Mouse (Mus musculus): Measurements from ENCODE around the gene Upk1a. TPM values are rescaled to one million over a fixed set of nuclear protein-coding genes. Genes with fewer than 3 reads are reported as not detected.

The Upk1a gene
- total RNA-seq, 2 experiments from 2014 or later, result 0.26 to 0.70 TPM

- no peak for DNase-seq (ENCODE audit: low spot score in 2 of 2)
Observed at GRCm38 (mm10) chr7:30604424-30604823, 8.2 kb downstream of the Upk1a start.

- no peak for DNase-seq (ENCODE audit: low spot score in 2 of 2)
Observed at GRCm38 (mm10) chr7:30602583-30602982, 10.1 kb downstream of the Upk1a start.

GRCm38 (mm10) chr7:30600651-30601050 is 12.0 kb downstream of the Upk1a start:
- no peak for DNase-seq (ENCODE audit: low spot score in 2 of 2)

GRCm38 (mm10) chr7:30599933-30600353 is 12.7 kb downstream of the Upk1a start:
- DNase-seq (ENCODE audit: low spot score in 2 of 2), result peak; percentile 90 to 93

- DNase-seq (ENCODE audit: low spot score in 2 of 2), result no peak
Observed at GRCm38 (mm10) chr7:30598786-30599185, 13.9 kb downstream of the Upk1a start, which contains the start of gene Zbtb32. TSS of gene Zbtb32 (minus strand) at chr7:30598909.

GRCm38 (mm10) chr7:30596811-30597210 is 15.8 kb downstream of the Upk1a start:
- DNase-seq (ENCODE audit: low spot score in 2 of 2), result no peak

- DNase-seq (ENCODE audit: low spot score in 2 of 2), result no peak
Observed at GRCm38 (mm10) chr7:30596093-30596492, 16.6 kb downstream of the Upk1a start.

- no peak for DNase-seq (ENCODE audit: low spot score in 2 of 2)
Observed at GRCm38 (mm10) chr7:30594510-30595024, 18.1 kb downstream of the Upk1a start.

GRCm38 (mm10) chr7:30593579-30594509 is 18.8 kb downstream of the Upk1a start:
- no peak for DNase-seq (ENCODE audit: low spot score in 2 of 2)

GRCm38 (mm10) chr7:30592772-30593423 is 19.7 kb downstream of the Upk1a start:
- DNase-seq (ENCODE audit: low spot score in 2 of 2), result no peak

- no peak for DNase-seq (ENCODE audit: low spot score in 2 of 2)
Observed at GRCm38 (mm10) chr7:30591605-30591951, 21.1 kb downstream of the Upk1a start.

GRCm38 (mm10) chr7:30590927-30591604 is 21.6 kb downstream of the Upk1a start:
- DNase-seq (ENCODE audit: low spot score in 2 of 2), result no peak

GRCm38 (mm10) chr7:30589435-30590301 is 23.0 kb downstream of the Upk1a start:
- peak; percentile 81 to 84 for DNase-seq (ENCODE audit: low spot score in 2 of 2)

GRCm38 (mm10) chr7:30588676-30589434 is 23.8 kb downstream of the Upk1a start, which contains the start of gene Kmt2b:
TSS of gene Kmt2b (minus strand) at chr7:30588726.
- DNase-seq (ENCODE audit: low spot score in 2 of 2), result peak; percentile 91 to 98

GRCm38 (mm10) chr7:30587842-30588667 is 24.6 kb downstream of the Upk1a start:
- peak in 1 of 2 experiments; percentile 58 for DNase-seq (ENCODE audit: low spot score in 2 of 2)

GRCm38 (mm10) chr7:30586455-30587020 is 26.1 kb downstream of the Upk1a start:
- no peak for DNase-seq (ENCODE audit: low spot score in 2 of 2)

GRCm38 (mm10) chr7:30585170-30585569 is 27.5 kb downstream of the Upk1a start:
- no peak for DNase-seq (ENCODE audit: low spot score in 2 of 2)

- DNase-seq (ENCODE audit: low spot score in 2 of 2), result no peak
Observed at GRCm38 (mm10) chr7:30584339-30584738, 28.3 kb downstream of the Upk1a start.
